Mouse (Mus musculus) retina, postnatal 7 days (tissue): ENCODE data around the gene Kmt2d.

Experiments used
- DNase-seq: peaks from one replicate; pipeline ENCODE4 v3.0.0-alpha.2; 2012; ENCODE audit warnings: low read depth, low spot score

The Kmt2d gene

DNA sequence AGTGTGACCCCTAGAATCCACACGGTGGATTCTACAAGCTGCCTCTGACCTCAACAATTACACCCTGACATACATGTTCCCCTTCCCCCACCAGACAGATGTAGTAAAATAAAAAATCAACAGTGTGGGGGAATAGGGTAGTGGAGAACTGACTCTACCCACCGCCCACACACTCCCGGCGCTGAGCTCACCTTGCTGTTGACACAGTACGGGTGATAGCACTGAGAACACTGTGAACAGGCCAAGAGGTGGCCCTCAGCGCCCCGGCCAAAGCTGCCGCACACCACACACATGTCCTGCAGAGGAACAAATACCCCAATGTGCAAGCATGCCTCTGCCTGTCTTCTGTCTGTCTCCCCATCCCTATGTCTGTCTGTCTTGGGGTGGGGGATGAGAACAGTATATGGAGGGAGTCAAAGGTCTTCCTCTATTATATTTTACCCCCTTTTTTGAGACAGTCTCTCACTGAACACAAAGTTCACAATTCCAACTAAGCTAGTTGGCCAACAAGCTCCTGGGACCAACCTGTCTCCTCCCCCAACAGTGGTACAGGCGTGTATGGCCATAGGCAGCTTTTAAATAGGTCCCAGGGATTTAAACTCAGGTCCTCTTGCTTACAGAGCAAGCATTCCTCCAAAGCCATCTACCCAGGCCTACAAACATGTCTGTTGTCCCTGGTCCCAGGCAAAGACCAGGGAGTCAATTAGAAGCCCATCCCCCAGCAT is 11.5 kb downstream of the Kmt2d start:
- no peak for DNase-seq

DNA sequence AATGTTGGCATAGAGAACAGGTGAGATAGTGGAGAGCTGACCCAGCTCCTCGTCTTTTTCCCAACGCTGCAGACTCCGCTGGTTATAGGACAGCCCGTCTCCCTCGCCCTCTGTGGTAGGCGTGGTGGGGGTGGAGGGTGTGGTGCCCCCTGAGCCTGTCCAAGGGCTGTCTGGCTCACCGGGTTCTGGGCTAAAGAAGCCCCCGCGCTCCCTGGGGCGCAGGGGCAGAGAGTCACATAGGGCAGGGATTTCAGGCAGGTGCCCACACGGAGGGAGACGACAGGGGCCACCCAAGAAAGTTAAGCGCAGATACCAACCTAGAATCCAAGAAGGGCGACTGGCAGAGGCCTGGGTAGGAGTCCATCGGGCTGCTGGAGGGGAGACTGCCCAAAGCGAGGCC is 16.8 kb downstream of the Kmt2d start:
- DNase-seq = no peak

DNA sequence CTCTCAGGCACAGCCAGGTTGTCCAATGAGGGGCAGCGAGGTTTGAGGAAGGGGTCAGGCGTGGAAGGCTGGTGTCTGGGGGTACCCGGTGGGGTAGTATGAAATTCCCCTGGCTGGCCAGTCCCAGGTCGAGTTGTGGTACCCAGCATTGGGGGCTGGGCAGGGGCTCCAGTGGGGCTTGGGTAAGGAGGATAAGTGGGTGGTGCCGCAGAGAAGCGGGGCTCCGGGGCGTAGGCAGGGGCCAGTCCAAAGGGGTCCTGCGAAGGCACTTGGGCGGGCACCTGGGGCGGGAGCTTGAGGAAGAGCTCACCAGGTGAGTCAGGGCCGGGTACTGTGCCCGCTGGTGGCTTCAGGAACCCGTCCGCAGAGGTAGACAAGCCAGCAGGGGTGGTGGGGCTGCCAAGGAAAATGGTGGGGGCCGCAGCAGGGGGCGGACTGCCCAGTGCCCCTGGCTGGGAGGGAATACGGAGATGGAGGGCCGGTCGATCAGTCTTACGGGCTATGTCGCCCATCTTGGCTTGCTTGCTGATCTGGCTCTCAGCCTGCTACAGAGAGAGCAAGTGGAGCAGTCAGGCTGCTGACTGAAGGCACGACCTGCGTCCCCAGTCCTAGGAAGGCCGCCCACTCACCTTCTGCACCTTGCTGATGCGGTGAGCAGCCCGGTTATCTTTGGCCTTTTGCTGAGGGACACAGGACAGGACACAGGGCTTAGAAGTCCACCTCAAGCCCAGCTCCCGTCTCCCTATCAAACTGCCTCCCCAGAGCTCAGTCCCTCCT is 17.7 kb downstream of the Kmt2d start:
- DNase-seq = no peak

DNA sequence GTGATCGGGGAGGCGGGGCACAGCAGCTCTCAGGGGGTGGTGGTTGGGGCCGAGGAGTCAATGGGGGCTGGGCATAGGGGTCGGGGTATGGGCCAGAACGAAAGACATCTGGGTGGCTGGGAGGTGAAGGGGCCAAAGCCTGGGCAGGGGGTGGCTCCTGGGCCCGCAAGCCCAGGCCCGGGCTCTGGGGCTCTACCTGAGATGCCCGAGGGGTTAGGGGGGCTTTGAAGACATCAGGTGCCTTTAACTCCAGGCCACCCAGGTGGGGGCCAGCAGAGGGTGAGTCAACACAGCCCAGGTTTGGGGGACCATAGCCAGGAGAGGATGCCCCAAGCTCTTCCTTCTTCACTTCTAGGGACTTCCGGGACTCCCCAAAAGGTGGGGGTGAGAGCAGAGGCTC is 18.3 kb downstream of the Kmt2d start:
- no peak for DNase-seq

DNA sequence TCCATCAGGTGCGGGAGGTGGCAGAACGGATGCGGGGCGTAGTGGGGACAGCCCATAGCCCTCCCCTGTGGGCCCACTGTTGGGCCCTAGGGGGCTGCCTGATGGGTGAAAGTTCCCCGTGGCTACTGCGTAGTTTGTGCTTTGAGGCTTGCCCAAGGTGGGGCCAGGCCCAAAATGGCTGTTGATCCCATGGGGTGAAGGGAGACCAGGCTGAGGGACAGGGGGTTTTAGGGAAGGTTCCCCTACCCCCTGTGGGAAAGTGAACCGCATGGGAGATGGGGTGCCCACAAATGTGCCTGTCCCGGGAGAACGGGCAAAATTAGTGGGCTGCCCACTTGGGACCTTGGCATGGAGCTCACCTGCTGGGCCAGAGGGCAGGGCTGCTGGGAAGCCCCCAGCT is 18.9 kb downstream of the Kmt2d start:
- DNase-seq = no peak

DNA sequence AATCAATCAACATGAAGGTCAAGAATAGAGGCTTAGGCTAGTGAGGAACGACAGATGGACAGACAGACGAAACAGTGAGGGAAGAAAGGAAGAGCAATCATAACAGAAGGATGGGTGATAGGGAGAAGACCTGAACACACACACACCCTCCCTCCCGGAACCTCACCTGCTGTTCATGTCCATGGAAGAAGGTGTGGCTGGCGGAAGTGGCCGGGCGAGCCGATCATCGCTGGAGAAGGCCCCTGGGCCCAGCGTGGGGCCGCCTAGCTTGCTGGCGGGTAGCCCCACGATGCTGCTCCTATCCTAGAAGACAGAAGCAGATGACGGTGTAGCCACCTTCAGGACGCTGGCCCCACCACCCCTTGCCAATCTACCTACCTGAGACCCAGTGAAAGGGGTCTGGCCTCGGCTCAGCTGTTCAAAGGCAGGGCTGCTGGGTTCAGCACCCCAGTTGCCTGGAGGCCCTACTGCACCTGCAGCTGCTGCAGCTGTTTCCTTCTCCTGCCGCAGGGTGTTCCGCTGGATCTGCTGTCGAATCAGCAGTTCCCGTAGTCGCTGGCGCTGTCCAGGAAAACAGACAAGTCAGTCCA is 19.7 kb downstream of the Kmt2d start:
- no peak for DNase-seq

DNA sequence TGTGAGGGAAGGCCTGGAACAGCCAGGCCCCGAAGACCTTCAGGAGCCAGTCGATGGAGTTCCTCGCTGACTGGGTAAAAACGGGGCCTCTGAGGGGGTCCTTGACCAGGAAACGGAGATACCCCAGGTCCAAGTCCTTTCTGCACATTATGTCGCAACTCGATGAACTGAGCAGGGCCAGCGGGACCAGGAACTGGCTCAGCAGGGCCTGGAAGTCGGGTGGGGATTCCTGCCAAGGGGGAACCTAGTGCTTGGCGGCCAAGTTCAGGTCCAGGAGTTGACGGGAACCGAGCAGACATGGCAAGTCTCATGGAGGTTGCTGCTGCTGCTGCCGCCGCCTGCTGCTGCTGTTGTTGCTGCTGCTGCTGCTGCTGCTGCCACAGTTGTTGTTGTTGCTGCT is 20.3 kb downstream of the Kmt2d start:
- DNase-seq = no peak

DNA sequence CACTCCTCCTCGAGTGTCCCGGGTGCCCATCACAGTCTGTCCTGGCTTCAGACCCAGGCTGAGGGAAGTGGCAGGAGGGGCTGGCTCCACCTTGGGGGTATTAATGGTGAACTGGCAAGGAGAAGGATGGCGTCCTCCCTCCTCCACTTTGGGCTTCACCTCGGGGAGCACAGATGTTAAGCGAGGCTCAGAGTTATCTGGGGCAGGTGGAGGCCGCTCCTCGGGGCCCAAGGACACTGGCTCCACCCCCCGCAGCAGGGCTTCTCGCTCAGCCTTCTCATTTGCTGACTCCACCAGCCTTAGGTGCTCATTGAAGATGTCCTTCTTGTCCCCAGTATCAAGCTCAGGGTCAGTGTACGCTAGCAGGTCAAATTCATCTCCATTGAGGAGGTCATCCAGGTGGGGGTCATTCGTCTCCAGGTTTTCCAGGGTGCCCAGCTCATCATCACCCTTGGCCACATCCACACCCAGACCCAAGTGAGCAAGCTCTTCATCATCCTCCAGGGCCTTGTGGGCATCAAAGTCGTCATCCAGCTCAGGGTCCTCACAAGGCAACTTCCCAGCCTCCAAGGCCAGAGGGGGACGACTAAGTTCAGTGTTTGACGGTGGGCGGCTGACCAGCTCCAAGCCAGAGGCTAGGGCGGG is 20.9 kb downstream of the Kmt2d start:
- no peak for DNase-seq

DNA sequence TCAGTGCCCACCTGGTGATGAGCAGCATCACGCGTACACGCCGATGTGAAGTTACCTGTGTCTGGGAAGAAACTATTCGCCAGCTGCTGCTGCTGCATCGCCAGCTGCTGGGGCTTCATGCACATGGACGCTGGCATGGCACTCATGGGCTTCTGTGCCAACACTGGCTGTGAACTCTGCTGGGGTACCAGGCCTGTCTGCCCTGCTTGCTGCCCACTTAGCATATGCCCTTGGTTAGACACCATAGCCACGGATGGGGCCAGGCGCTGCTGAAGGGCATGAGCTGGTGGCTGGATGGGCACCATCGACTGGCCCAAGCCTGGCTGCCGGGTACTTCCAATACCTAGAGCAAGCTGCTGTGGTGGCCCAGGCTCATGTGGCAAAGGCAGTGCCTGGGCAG is 21.8 kb downstream of the Kmt2d start:
- DNase-seq = no peak

DNA sequence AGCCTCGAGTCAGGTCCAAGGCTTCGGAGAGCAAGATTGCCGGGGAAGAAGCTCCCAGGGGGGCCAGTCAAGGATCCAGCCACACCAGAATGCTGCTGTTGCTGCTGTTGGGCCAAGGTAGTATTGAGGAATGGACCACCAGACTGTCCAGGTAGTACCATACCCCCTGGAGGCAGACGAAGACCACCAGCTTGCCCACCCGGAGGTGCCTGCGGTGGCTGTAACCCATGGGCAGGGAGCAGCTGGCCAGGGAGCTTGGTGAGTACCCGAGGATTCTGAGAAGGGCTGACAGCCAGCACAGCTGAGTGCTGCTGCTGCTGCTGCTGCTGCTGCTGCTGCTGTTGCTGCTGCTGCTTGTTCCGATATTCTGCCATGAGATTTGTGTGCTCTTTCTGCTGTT is 24.9 kb downstream of the Kmt2d start:
- DNase-seq = no peak

DNA sequence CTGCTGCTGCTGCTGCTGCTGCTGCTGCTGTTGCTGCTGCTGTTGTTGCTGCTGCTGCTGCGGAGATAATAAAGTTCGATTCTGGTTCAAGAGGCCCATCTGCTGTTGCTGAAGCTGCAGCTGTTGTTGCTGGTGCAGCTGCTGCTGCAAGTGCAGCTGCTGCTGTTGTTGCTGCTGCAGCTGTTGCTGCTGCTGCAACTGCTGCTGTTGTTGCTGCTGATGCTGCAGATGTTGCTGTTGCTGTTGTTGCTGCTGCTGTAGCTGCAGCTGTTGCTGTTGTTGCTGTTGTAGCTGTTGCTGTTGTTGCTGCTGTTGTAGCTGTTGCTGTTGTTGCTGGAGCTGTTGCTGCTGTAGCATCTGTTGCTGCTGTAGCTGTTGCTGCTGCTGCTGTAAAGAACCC is 25.9 kb downstream of the Kmt2d start:
- no peak for DNase-seq

DNA sequence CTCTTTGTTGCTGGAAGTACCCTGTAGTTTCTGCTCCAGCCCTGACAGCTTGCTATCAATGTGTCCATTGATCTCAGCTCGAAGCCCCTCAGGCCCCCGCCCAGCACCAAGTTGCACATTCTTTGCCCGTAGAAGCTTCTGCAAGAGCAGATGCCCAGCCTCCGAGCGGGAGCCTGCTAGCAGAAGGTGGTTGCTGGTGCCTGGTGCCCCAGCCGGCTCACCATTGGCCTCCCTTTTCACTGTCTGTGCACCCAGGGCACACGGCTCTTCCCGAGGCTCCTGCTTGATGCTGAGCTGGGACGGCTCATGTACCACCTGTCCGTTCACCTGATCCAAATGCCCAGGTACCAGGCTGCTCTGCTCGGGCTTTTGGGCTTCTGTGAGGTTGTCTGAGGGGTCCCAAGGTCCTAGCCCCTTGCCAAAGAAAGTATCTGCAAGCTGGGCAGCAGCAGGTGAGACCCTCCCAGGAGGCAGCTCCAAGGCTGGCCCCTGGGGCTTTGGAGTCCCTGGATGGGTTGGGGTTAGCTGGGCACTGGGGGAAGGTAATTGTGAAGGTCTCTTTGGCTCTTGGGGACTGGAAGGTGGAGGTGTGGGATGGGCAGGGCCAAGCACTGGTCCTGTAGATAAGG is 27.3 kb downstream of the Kmt2d start:
- no peak for DNase-seq

DNA sequence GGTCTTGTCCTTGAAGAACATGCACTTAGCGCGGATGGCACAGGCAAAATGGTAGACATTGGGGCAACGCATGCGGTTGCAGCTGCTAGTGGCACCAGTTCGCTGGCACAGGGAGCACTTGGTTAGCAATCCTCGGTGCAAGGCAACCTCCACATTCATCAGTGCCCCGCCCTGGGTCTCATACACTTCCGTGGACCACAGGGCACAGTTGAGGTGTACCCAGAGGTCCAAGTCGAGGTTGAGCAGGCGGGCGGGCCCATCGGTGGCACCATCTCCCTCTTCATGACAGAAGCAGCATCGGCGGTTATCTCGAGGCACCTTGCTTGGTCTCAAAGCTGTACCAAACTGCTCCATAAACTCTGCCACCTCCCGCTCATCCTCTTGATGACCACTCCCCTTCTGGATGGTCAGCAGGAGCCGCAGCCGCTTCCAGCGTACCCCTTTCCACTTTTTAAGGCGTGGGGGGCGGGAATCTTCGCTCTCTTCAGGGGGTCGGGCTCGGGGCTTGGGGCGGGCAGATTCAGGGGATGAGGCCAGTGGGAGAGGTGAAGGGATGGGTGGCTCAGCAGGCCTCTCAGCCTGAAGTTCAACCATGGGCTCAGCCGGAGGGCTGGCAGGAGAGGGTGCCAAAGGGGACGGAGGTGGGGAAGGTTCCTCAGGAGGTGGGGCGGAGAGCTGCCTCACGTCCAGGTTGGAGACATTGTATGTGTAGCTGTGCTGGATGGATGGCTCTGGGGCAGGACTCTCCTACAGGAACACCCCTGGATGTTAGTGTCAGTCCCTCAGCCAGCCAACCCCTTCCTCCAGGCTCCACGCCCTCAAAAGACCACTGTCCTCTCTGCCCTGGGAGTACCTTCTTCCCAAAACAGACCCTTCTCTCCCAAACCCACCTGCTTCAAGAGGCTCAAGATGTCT is 31.1 kb downstream of the Kmt2d start:
- no peak for DNase-seq

DNA sequence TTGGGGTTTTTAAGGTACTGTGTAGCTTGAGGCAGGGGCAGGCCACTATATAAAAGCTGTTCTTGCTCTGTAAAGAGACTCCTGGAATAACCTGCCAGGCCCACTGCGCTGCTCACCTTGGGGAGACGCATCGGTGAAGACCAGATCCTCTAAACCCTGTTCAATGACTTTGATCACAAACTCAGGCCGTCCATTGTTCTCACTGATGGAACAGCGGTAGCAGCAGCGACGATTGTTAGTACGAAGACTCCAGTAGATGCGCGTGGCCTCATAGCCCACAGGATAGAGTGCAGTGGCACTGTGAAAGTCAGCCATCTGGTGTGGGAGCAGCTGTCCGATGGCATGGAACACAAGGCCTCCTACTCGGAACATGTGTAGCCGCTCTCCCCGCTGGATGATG is 31.8 kb downstream of the Kmt2d start:
- DNase-seq = no peak

DNA sequence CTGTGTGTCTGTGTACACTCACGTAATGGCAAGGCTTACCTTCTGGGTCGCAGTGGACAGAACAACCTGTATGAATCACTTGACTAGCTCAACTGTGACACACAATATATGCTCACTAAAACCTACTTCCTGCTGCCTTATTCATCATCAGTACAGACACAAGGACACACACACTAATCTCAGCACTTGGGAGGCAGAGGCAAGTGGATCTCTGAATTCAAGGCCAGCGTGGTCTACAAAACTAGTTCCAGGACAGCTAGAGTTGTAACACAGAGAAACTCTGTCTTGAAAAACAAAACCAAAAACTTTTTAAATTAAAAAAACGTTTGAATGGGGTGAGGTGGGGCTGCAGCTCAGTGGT is 33.3 kb downstream of the Kmt2d start:
- no peak for DNase-seq

DNA sequence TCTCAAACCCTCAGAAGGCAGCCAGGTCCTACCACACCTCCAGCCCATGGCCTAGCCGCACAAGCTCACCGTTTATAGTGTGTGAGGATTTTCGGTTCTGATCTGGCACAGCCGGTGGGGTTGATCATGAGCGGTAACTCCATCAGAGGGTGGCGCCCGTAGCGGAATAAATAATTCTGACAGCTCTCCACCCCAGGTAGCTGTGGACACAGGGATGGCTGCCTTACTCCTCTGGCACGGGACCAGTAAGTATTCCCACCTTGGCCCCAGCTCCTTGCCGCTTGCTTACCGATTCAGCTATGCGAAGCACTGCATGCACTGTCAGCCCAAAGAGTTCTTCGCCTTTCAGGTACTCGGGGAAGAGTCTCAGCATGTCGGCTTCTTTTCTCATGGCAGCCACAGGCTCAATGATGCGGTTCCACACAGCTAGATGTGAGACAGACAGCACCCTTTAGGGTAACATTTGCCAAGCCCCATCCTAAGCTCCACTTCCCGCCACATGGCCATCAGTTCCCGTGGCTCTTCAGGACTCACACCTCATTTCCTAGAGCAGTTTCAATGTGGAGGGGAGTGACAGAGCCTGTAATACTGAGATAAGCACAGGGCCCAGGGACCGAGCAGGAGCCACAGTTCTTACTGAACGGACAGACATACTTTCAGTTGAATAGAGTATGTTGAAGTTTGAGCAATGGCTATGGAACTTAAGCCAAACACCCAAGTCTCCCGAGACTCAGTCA is 33.8 kb downstream of the Kmt2d start:
- DNase-seq = no peak

DNA sequence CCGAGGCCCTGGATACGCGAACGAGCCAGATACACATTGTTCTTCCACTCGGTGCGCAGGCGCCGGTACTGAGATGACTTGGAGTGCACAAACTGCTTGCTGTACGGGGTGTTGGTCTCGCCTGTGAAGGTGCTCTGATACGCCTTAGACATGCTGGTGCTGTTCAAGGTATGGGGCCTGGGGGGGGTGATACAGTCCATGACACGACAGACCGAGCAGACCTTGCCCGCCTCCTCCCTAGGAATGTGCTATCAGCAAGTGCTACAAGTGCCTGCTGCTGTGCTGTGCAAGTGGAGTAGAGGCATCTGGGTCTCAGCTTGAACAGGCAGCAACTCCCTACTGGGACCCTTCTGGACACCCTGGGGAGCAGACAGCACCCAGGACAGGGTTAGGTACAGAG is 35.7 kb downstream of the Kmt2d start:
- DNase-seq = no peak

DNA sequence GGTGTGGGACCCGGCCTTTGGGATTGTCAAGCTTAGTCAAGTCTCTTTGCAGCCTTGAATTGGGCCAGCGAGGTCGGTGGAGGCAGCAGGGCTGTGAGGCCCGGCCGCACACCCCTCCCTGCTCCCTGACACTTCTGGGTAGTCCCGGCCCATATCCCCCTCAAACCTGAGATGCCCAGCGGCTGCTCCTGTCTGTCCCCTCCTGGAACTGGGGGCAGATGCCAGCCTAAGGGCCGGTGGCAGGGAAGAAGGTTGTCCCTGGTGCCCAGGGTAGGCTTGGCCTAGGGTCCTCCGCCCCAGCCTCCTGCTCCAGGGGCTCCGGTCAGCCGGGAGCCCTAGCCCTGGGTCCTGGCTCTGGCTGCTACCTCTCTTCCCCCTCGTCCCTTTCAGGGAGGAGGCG is 36.9 kb downstream of the Kmt2d start:
- no peak for DNase-seq

DNA sequence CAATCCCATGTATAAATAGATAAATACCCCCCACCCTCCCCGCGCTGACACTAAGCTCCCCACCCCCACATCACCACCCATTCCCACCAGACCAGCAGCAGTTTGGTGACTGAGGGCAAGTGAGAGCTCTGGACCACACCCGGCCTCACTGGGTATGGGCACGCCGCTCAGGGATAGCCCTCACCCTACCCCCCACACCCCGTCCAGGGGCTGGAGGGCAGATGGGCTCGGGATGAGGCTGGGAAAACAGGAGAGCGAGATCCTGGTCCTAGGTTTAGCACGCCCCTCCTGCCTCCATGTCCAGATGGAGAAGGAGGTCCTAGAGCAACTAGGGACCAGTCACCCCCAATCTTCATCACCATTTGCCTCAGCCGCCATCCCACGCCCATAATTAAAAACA is 37.7 kb downstream of the Kmt2d start:
- no peak for DNase-seq
